Mouse (Mus musculus): Measurements from ENCODE around the gene Epm2a. TPM values are rescaled to one million over a fixed set of nuclear protein-coding genes. Genes with fewer than 3 reads are reported as not detected.
"Not testable (repeated sequence)": the region's sequence is repeated elsewhere in the genome, so short reads cannot be mapped to it uniquely, and the experiment has no call there.

The Epm2a gene
- total and polyA plus RNA-seq, 2 experiments from 2014 or later: 1.3 to 13.3 TPM

- Histone ChIP-seq H3K27me3 (ENCODE audit: control insufficient read depth, insufficient read depth, low read length) (no peaks in the 10 kb centered on the region), H3K4me1 (ENCODE audit: control insufficient read depth, insufficient read depth) (peaks cover 7% of the 10 kb centered on the region; the same call in 1 of the 2 replicates), H3K4me2 (ENCODE audit: low read depth, low read length) (no peak overlapping the region), H3K9ac (replicated peaks; ENCODE audit: low read depth, low read length) (no peak overlapping the region), H3K27ac (ENCODE audit: low read depth) (no peak overlapping the region), H3K36me3 (replicated peaks; ENCODE audit: control insufficient read depth, insufficient read depth, low read length) (no peaks in the 10 kb centered on the region), H3K4me3 (ENCODE audit: low read depth, low read length) (no peak overlapping the region), H3K9me3 (replicated peaks; ENCODE audit: control insufficient read depth, low read length) (no peaks in the 10 kb centered on the region)
- no peak for DNase-seq (ENCODE audit: low spot score)
- ATAC-seq (ENCODE audit: insufficient read depth, low read depth): no peak
- TF ChIP-seq EP300 (IDR thresholded peaks at IDR 0.05; ENCODE audit: low read depth) (no peak), CTCF (IDR thresholded peaks at IDR 0.05; ENCODE audit: low read depth) (no peak)
These were observed 32.7 kb upstream of the Epm2a start for GRCm38 (mm10) chr10:11310481-11310880.

GRCm38 (mm10) chr10:11317856-11318454, 25.2 kb upstream of the Epm2a start:
- H3K4me2 ChIP-seq (ENCODE audit: low read depth, low read length); H3K27ac ChIP-seq (ENCODE audit: low read depth); H3K4me1 ChIP-seq (ENCODE audit: control insufficient read depth, insufficient read depth); H3K9me3 ChIP-seq (replicated peaks; ENCODE audit: control insufficient read depth, low read length); ATAC-seq (ENCODE audit: insufficient read depth, low read depth); H3K4me3 ChIP-seq (ENCODE audit: low read depth, low read length); DNase-seq (ENCODE audit: low spot score); H3K36me3 ChIP-seq (replicated peaks; ENCODE audit: control insufficient read depth, insufficient read depth, low read length); H3K9ac ChIP-seq (replicated peaks; ENCODE audit: low read depth, low read length); H3K27me3 ChIP-seq (ENCODE audit: control insufficient read depth, insufficient read depth, low read length): not testable (repeated sequence)

GRCm38 (mm10) chr10:11319446-11319970, 23.7 kb upstream of the Epm2a start:
- Histone ChIP-seq H3K9ac (replicated peaks; ENCODE audit: low read depth, low read length) (no peak overlapping the region), H3K27me3 (ENCODE audit: control insufficient read depth, insufficient read depth, low read length) (no peaks in the 10 kb centered on the region), H3K4me3 (ENCODE audit: low read depth, low read length) (no peak overlapping the region), H3K36me3 (replicated peaks; ENCODE audit: control insufficient read depth, insufficient read depth, low read length) (no peaks in the 10 kb centered on the region), H3K4me2 (ENCODE audit: low read depth, low read length) (no peak overlapping the region), H3K4me1 (ENCODE audit: control insufficient read depth, insufficient read depth) (no peaks in the 10 kb centered on the region), H3K9me3 (replicated peaks; ENCODE audit: control insufficient read depth, low read length) (no peaks in the 10 kb centered on the region), H3K27ac (ENCODE audit: low read depth) (no peak overlapping the region)
- TF ChIP-seq EP300 (IDR thresholded peaks at IDR 0.05; ENCODE audit: low read depth) (no peak), CTCF (IDR thresholded peaks at IDR 0.05; ENCODE audit: low read depth) (no peak)
- DNase-seq (ENCODE audit: low spot score) (no peak), ATAC-seq (ENCODE audit: insufficient read depth, low read depth) (no peak)
- WGBS: 65% methylated on average over 1 of the region's 1 CpGs

GRCm38 (mm10) chr10:11322316-11322715, 20.9 kb upstream of the Epm2a start:
- Histone ChIP-seq H3K4me3 (ENCODE audit: low read depth, low read length) (no peak overlapping the region), H3K9me3 (replicated peaks; ENCODE audit: control insufficient read depth, low read length) (no peaks in the 10 kb centered on the region), H3K4me2 (ENCODE audit: low read depth, low read length) (no peak overlapping the region), H3K27me3 (ENCODE audit: control insufficient read depth, insufficient read depth, low read length) (no peaks in the 10 kb centered on the region), H3K4me1 (ENCODE audit: control insufficient read depth, insufficient read depth) (no peaks in the 10 kb centered on the region), H3K9ac (replicated peaks; ENCODE audit: low read depth, low read length) (no peak overlapping the region), H3K36me3 (replicated peaks; ENCODE audit: control insufficient read depth, insufficient read depth, low read length) (no peaks in the 10 kb centered on the region), H3K27ac (ENCODE audit: low read depth) (no peak overlapping the region)
- 57% methylated on average over 7 of the region's 7 CpGs for WGBS
- DNase-seq (ENCODE audit: low spot score) (no peak), ATAC-seq (ENCODE audit: insufficient read depth, low read depth) (no peak)
- TF ChIP-seq CTCF (IDR thresholded peaks at IDR 0.05; ENCODE audit: low read depth): no peak
- no peak for TF ChIP-seq EP300 (IDR thresholded peaks at IDR 0.05; ENCODE audit: low read depth)

- H3K9me3 ChIP-seq (replicated peaks; ENCODE audit: control insufficient read depth, low read length): no peaks in the 10 kb centered on the region
- no peaks in the 10 kb centered on the region for H3K36me3 ChIP-seq (replicated peaks; ENCODE audit: control insufficient read depth, insufficient read depth, low read length)
- TF ChIP-seq CTCF (IDR thresholded peaks at IDR 0.05; ENCODE audit: low read depth): no peak
- no peak for TF ChIP-seq EP300 (IDR thresholded peaks at IDR 0.05; ENCODE audit: low read depth)
- DNase-seq (ENCODE audit: low spot score) (no peak), ATAC-seq (ENCODE audit: insufficient read depth, low read depth) (no peak)
- no peak overlapping the region for H3K4me3 ChIP-seq (ENCODE audit: low read depth, low read length)
- no peak overlapping the region for H3K27ac ChIP-seq (ENCODE audit: low read depth)
- no peaks in the 10 kb centered on the region for H3K4me1 ChIP-seq (ENCODE audit: control insufficient read depth, insufficient read depth)
- no peak overlapping the region for H3K9ac ChIP-seq (replicated peaks; ENCODE audit: low read depth, low read length)
- no peaks in the 10 kb centered on the region for H3K27me3 ChIP-seq (ENCODE audit: control insufficient read depth, insufficient read depth, low read length)
- no peak overlapping the region for H3K4me2 ChIP-seq (ENCODE audit: low read depth, low read length)
- WGBS: 74% methylated on average over 4 of the region's 4 CpGs
These were observed 19.9 kb upstream of the Epm2a start for GRCm38 (mm10) chr10:11323202-11323898.
